Mouse (Mus musculus): ENCODE measurements around the gene Fbxo6. TPM values are rescaled to one million over a fixed set of nuclear protein-coding genes. Genes with fewer than 3 reads are reported as not detected.
"Not testable (repeated sequence)": the region's sequence is repeated elsewhere in the genome, so short reads cannot be mapped to it uniquely, and the experiment has no call there.

The Fbxo6 gene
- polyA plus RNA-seq, 1 experiment from 2014 or later, result 17.4 TPM

DNA sequence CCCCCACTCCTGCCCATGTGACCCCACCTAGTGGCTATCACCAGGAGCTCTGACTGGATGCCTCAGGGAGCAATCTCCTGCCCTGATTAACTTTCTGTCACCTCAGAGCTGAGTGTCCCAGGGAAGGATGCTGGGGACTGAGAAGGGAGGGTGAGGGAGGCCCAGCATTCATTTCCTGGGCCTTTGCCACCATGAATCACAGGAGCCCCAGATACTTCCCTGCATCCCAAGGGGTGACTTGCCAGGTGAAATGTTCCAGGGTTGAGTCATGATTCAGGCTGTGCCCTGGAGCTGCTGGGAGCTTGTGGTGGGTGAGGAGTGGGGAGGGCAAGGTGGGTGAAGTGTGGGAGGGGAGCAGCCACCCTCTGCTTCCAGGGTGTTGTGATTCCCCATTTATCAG is 25.8 kb upstream of the Fbxo6 start:
- Histone ChIP-seq H3K4me2 (ENCODE audit: low read depth, low read length) (no peak overlapping the region), H3K36me3 (ENCODE audit: control insufficient read depth, insufficient read depth, low read length) (no peaks in the 10 kb centered on the region), H3K9ac (ENCODE audit: low read length) (no peak overlapping the region), H3K4me1 (ENCODE audit: control insufficient read depth, insufficient read depth, low read length) (no peaks in the 10 kb centered on the region), H3K9me3 (replicated peaks; ENCODE audit: control insufficient read depth, low read length) (no peaks in the 10 kb centered on the region), H3K4me3 (replicated peaks; ENCODE audit: low read length) (no peak overlapping the region), H3K27ac (ENCODE audit: low read length) (no peak overlapping the region), H3K27me3 (ENCODE audit: control insufficient read depth, insufficient read depth, low read length) (peaks cover 35% of the 10 kb centered on the region)
- no peak for ATAC-seq (ENCODE audit: insufficient read depth, low FRiP score)

DNA sequence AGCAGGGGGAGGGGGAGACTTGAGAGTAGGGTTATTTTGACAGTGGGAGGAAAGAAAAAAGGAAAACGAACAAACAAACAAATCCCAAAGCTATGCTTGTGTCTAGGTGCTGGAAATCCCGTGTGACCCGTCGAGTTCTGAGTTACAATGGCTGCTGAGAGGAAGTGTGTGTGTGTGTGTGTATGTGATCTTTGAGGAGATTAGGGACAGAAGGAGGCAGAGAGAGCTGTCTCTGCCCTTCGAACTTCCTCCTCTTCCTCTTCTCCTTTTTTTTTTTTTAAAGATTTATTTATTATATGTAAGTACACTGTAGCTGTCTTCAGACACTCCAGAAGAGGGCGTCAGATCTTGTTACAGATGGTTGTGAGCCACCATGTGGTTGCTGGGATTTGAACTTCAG is 24.7 kb upstream of the Fbxo6 start:
- peaks cover 45% of the 10 kb centered on the region for H3K27me3 ChIP-seq (ENCODE audit: control insufficient read depth, insufficient read depth, low read length)
- not testable (repeated sequence) for H3K4me3 ChIP-seq (replicated peaks; ENCODE audit: low read length); H3K27ac ChIP-seq (ENCODE audit: low read length); H3K36me3 ChIP-seq (ENCODE audit: control insufficient read depth, insufficient read depth, low read length); H3K9me3 ChIP-seq (replicated peaks; ENCODE audit: control insufficient read depth, low read length); H3K4me1 ChIP-seq (ENCODE audit: control insufficient read depth, insufficient read depth, low read length); ATAC-seq (ENCODE audit: insufficient read depth, low FRiP score); H3K4me2 ChIP-seq (ENCODE audit: low read depth, low read length); H3K9ac ChIP-seq (ENCODE audit: low read length)
- 56% methylated on average over 5 of the region's 6 CpGs for WGBS

- H3K4me3 ChIP-seq (replicated peaks; ENCODE audit: low read length), result no peak overlapping the region
- H3K4me1 ChIP-seq (ENCODE audit: control insufficient read depth, insufficient read depth, low read length), result no peaks in the 10 kb centered on the region
- ATAC-seq (ENCODE audit: insufficient read depth, low FRiP score), result no peak
- H3K9me3 ChIP-seq (replicated peaks; ENCODE audit: control insufficient read depth, low read length), result no peaks in the 10 kb centered on the region
- WGBS, result 18% methylated on average over 12 of the region's 12 CpGs
- peaks cover 58% of the 10 kb centered on the region for H3K27me3 ChIP-seq (ENCODE audit: control insufficient read depth, insufficient read depth, low read length)
- H3K4me2 ChIP-seq (ENCODE audit: low read depth, low read length), result no peak overlapping the region
- no peak overlapping the region for H3K9ac ChIP-seq (ENCODE audit: low read length)
- no peak overlapping the region for H3K27ac ChIP-seq (ENCODE audit: low read length)
- no peaks in the 10 kb centered on the region for H3K36me3 ChIP-seq (ENCODE audit: control insufficient read depth, insufficient read depth, low read length)
These were observed 22.5 kb upstream of the Fbxo6 start for GRCm38 (mm10) chr4:148174495-148174862.

DNA sequence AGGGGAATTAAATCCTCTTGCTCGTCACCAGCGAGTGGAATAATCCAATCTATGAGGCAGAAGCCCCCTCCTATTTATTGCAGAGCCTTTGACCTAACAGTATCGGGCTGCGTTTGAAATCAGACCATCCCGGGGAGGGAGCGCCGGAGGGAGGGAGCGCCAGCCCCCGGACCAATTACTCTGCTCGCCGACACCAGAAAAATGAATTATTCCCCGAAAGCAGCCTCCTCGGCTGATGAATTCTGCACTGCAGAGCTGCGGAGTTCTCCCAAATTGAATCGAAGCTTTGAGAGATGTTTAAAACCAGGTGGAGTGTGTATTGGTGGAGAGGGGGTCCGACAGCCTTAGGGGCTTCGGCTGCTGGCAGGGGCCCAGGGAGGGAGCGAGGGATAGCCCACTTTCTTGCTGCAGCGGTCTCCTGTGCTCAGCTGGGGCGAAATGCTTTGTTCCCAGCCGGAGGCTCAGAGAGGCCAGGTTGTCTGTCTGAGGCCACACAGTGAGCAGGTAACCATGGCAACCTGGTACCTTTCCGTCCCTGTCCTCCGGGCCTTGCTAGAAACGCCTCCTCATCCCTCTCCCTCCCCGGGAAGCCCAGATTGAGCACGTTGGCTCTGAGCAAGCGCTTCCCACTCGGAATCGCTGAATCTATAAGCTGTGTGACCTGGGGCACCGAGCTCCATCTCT is 22.0 kb upstream of the Fbxo6 start:
- Histone ChIP-seq H3K27me3 (ENCODE audit: control insufficient read depth, insufficient read depth, low read length) (peaks cover 60% of the 10 kb centered on the region), H3K27ac (ENCODE audit: low read length) (no peak overlapping the region), H3K4me2 (ENCODE audit: low read depth, low read length) (no peak overlapping the region), H3K9ac (ENCODE audit: low read length) (no peak overlapping the region), H3K9me3 (replicated peaks; ENCODE audit: control insufficient read depth, low read length) (no peaks in the 10 kb centered on the region), H3K36me3 (ENCODE audit: control insufficient read depth, insufficient read depth, low read length) (no peaks in the 10 kb centered on the region), H3K4me3 (replicated peaks; ENCODE audit: low read length) (no peak overlapping the region), H3K4me1 (ENCODE audit: control insufficient read depth, insufficient read depth, low read length) (no peaks in the 10 kb centered on the region)
- 2% methylated on average over 30 of the region's 30 CpGs for WGBS
- no peak for ATAC-seq (ENCODE audit: insufficient read depth, low FRiP score)

DNA sequence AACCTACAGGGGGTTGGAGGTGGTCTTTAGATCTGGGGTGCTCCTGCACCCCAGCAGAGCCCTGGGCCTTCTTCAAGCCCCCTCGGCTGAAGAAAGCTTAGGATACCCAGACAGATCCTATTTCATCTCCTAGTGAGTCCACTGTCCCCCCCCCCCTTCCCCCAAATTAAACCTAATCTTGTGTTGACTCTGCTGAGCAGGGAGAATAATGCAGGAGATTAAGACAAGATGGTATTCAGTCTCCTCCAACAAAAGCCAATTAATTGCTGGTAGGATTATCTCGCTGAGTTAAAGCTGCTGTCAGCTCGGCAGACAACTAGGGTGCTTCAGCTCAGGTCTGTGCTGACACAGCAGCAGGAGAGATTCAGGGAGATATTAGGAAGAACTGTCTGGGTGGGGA is 19.3 kb upstream of the Fbxo6 start:
- Histone ChIP-seq H3K4me2 (ENCODE audit: low read depth, low read length) (no peak overlapping the region), H3K9ac (ENCODE audit: low read length) (no peak overlapping the region), H3K4me1 (ENCODE audit: control insufficient read depth, insufficient read depth, low read length) (no peaks in the 10 kb centered on the region), H3K9me3 (replicated peaks; ENCODE audit: control insufficient read depth, low read length) (no peaks in the 10 kb centered on the region), H3K27me3 (ENCODE audit: control insufficient read depth, insufficient read depth, low read length) (peaks cover 72% of the 10 kb centered on the region), H3K27ac (ENCODE audit: low read length) (no peak overlapping the region), H3K36me3 (ENCODE audit: control insufficient read depth, insufficient read depth, low read length) (no peaks in the 10 kb centered on the region), H3K4me3 (replicated peaks; ENCODE audit: low read length) (no peak overlapping the region)
- 40% methylated on average over 3 of the region's 3 CpGs for WGBS
- no peak for ATAC-seq (ENCODE audit: insufficient read depth, low FRiP score)

DNA sequence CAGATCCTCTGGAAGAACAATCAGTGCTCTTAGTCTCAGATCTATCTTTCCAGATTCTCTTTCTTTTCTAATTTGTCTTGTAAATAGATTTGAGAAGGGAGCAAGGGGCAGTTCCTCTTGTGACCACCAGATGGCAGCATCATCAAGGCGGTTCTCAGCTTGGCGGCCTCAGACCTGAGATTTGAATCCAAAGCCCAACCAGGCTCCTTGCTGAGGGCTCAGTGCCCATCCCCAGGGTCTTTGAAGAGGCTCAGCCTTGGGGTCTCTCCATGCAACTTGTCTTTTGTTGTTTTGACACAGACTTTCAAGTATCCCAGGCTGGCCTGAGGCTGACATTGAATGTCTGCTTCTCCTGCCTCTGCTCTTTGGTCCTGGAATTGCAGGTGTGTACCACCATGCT is 18.9 kb upstream of the Fbxo6 start:
- H3K4me1 ChIP-seq (ENCODE audit: control insufficient read depth, insufficient read depth, low read length), result no peaks in the 10 kb centered on the region
- WGBS, result 5% methylated on average over 2 of the region's 2 CpGs
- no peak overlapping the region for H3K9ac ChIP-seq (ENCODE audit: low read length)
- no peak for ATAC-seq (ENCODE audit: insufficient read depth, low FRiP score)
- no peak overlapping the region for H3K27ac ChIP-seq (ENCODE audit: low read length)
- H3K4me3 ChIP-seq (replicated peaks; ENCODE audit: low read length), result no peak overlapping the region
- no peak overlapping the region for H3K4me2 ChIP-seq (ENCODE audit: low read depth, low read length)
- peaks cover 72% of the 10 kb centered on the region for H3K27me3 ChIP-seq (ENCODE audit: control insufficient read depth, insufficient read depth, low read length)
- no peaks in the 10 kb centered on the region for H3K36me3 ChIP-seq (ENCODE audit: control insufficient read depth, insufficient read depth, low read length)
- no peaks in the 10 kb centered on the region for H3K9me3 ChIP-seq (replicated peaks; ENCODE audit: control insufficient read depth, low read length)

- H3K9ac ChIP-seq (ENCODE audit: low read length), result no peak overlapping the region
- 27% methylated on average over 15 of the region's 15 CpGs for WGBS
- no peak overlapping the region for H3K4me2 ChIP-seq (ENCODE audit: low read depth, low read length)
- H3K4me1 ChIP-seq (ENCODE audit: control insufficient read depth, insufficient read depth, low read length), result peaks cover under 1% of the 10 kb centered on the region; the same call in 1 of the 2 replicates
- peaks cover 72% of the 10 kb centered on the region for H3K27me3 ChIP-seq (ENCODE audit: control insufficient read depth, insufficient read depth, low read length)
- ATAC-seq (ENCODE audit: insufficient read depth, low FRiP score), result no peak; the same call in 1 of the 2 replicates
- H3K9me3 ChIP-seq (replicated peaks; ENCODE audit: control insufficient read depth, low read length), result no peaks in the 10 kb centered on the region
- no peak overlapping the region for H3K27ac ChIP-seq (ENCODE audit: low read length)
- no peaks in the 10 kb centered on the region for H3K36me3 ChIP-seq (ENCODE audit: control insufficient read depth, insufficient read depth, low read length)
- no peak overlapping the region for H3K4me3 ChIP-seq (replicated peaks; ENCODE audit: low read length)
These were observed 17.6 kb upstream of the Fbxo6 start for GRCm38 (mm10) chr4:148169586-148169985.

- WGBS, result 21% methylated on average over 7 of the region's 7 CpGs
- Histone ChIP-seq H3K27ac (ENCODE audit: low read length) (no peak overlapping the region), H3K4me1 (ENCODE audit: control insufficient read depth, insufficient read depth, low read length) (peaks cover 9% of the 10 kb centered on the region; the same call in 1 of the 2 replicates), H3K4me3 (replicated peaks; ENCODE audit: low read length) (no peak overlapping the region), H3K9ac (ENCODE audit: low read length) (no peak overlapping the region), H3K27me3 (ENCODE audit: control insufficient read depth, insufficient read depth, low read length) (peaks cover 73% of the 10 kb centered on the region), H3K9me3 (replicated peaks; ENCODE audit: control insufficient read depth, low read length) (no peaks in the 10 kb centered on the region), H3K36me3 (ENCODE audit: control insufficient read depth, insufficient read depth, low read length) (no peaks in the 10 kb centered on the region), H3K4me2 (ENCODE audit: low read depth, low read length) (no peak overlapping the region)
- no peak for ATAC-seq (ENCODE audit: insufficient read depth, low FRiP score)
These were observed 16.3 kb upstream of the Fbxo6 start for GRCm38 (mm10) chr4:148168287-148168686.

DNA sequence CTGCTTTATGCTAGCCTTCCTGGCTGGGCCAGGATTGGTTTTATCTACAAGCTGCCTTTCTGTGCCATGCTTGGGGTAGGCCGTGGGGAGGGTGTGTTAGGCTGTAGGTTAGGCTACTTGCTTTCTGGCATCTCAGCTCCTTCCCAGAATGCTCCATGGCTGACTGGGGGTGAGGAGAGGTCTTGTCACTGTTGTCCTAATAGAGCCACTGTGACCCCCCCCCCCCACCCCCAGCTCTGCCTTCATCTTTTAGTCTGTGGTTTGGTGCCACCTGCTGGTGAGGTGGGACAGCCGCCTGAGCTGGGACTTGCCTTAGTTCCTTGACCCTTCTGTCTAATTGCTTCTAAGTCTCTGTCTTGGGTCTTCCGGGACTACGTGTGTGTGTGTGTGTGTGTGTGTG is 15.0 kb upstream of the Fbxo6 start:
- Histone ChIP-seq H3K27me3 (ENCODE audit: control insufficient read depth, insufficient read depth, low read length) (peaks cover 72% of the 10 kb centered on the region), H3K36me3 (ENCODE audit: control insufficient read depth, insufficient read depth, low read length) (no peaks in the 10 kb centered on the region), H3K4me1 (ENCODE audit: control insufficient read depth, insufficient read depth, low read length) (peaks cover 9% of the 10 kb centered on the region; the same call in 1 of the 2 replicates), H3K9me3 (replicated peaks; ENCODE audit: control insufficient read depth, low read length) (no peaks in the 10 kb centered on the region), H3K27ac (ENCODE audit: low read length) (no peak overlapping the region), H3K4me2 (ENCODE audit: low read depth, low read length) (no peak overlapping the region), H3K9ac (ENCODE audit: low read length) (no peak overlapping the region), H3K4me3 (replicated peaks; ENCODE audit: low read length) (no peak overlapping the region)
- 21% methylated on average over 4 of the region's 4 CpGs for WGBS
- no peak for ATAC-seq (ENCODE audit: insufficient read depth, low FRiP score)
